Mouse (Mus musculus): ENCODE results near the gene Tmem144. TPM values are rescaled to one million over a fixed set of nuclear protein-coding genes. Genes with fewer than 3 reads are reported as not detected.
A peak's percentile ranks its signal among the peaks of the same experiment; 100 is the strongest.

Gene Tmem144
- polyA plus RNA-seq, 1 experiment: not detected

DNA sequence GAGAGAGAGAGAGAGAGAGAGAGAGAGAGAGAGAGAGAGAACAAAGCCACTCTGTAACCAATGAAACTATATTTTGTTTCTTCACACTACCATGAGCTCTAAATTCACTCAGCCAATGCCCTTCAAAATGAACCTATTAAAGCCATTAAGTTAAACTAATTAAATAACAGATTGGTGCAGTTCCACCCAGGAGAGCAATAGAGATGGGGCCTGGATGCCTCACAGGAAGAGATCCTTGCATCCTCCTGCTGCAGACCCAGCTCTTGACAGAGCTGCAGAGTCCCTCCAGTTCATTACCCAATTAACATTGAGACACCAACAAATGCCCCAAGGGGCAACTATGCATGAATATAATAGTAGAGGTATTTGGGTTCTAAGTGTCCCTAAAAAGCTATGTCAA lies 23.3 kb downstream of the Tmem144 start:
- no peaks in the 10 kb centered on the region for H3K4me1 ChIP-seq (ENCODE audit: control insufficient read depth, insufficient read depth, low read length)
- H3K4me3 ChIP-seq (replicated peaks; ENCODE audit: control insufficient read depth, low read depth, low read length): no peak overlapping the region
- TF ChIP-seq POLR2A (IDR thresholded peaks at IDR 0.05; ENCODE audit: borderline replicate concordance, control insufficient read depth, low read depth, low read length): no peak
- no peak for TF ChIP-seq CTCF (IDR thresholded peaks at IDR 0.05; ENCODE audit: control insufficient read depth, insufficient read depth, low read length)
- H3K27ac ChIP-seq (ENCODE audit: control insufficient read depth, insufficient read depth, low read depth, low read length, poor library complexity): no peak overlapping the region

DNA sequence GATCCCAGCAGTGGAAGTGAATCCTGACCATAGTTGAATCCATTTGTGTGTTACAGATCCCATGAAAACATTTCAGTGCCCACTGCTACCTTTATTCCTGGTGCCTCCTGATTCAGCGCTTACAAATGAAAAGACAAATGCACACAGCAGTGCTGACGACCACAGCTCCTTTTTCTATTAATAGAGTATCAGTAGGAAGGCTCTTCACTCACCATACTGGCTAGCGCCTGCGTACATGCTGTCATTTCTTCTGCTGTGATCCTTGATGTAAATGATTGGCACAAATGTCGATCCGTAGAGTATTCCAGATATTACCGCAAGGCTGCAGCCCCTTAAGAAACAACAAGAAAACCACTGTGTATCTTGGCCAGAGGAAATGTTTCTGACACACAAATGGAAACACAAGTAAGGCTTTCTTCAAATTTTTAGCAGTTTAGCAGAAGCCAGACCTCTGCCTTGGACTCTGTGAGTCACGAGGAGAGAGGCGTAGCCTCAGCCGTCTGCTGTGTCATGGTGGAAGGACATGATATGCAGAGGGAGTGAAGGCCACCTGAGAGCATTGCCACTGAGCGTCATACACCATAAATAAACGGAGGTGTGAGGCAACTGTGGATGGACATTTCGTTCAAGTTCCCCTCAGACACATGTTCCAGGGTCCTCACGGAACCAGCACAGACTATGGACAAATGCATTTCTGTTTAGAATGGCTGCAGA lies 27.3 kb downstream of the Tmem144 start:
- 83% methylated on average over 14 of the region's 14 CpGs for WGBS
- no peak for TF ChIP-seq POLR2A (IDR thresholded peaks at IDR 0.05; ENCODE audit: borderline replicate concordance, control insufficient read depth, low read depth, low read length)
- no peak for TF ChIP-seq CTCF (IDR thresholded peaks at IDR 0.05; ENCODE audit: control insufficient read depth, insufficient read depth, low read length)
- Histone ChIP-seq H3K4me3 (replicated peaks; ENCODE audit: control insufficient read depth, low read depth, low read length) (no peak overlapping the region), H3K27ac (ENCODE audit: control insufficient read depth, insufficient read depth, low read depth, low read length, poor library complexity) (no peak overlapping the region), H3K4me1 (ENCODE audit: control insufficient read depth, insufficient read depth, low read length) (no peaks in the 10 kb centered on the region)

GRCm38 (mm10) chr3:79823176-79823575 lies 29.4 kb downstream of the Tmem144 start:
- Histone ChIP-seq H3K4me1 (ENCODE audit: control insufficient read depth, insufficient read depth, low read length) (no peaks in the 10 kb centered on the region), H3K27ac (ENCODE audit: control insufficient read depth, insufficient read depth, low read depth, low read length, poor library complexity) (no peak overlapping the region), H3K4me3 (replicated peaks; ENCODE audit: control insufficient read depth, low read depth, low read length) (no peak overlapping the region)
- WGBS: 82% methylated on average over 7 of the region's 7 CpGs
- TF ChIP-seq CTCF (IDR thresholded peaks at IDR 0.05; ENCODE audit: control insufficient read depth, insufficient read depth, low read length) (no peak), POLR2A (IDR thresholded peaks at IDR 0.05; ENCODE audit: borderline replicate concordance, control insufficient read depth, low read depth, low read length) (no peak)

- WGBS: 79% methylated on average over 16 of the region's 16 CpGs
- no peak for TF ChIP-seq POLR2A (IDR thresholded peaks at IDR 0.05; ENCODE audit: borderline replicate concordance, control insufficient read depth, low read depth, low read length)
- no peak for TF ChIP-seq CTCF (IDR thresholded peaks at IDR 0.05; ENCODE audit: control insufficient read depth, insufficient read depth, low read length)
Measured at GRCm38 (mm10) chr3:79821131-79821530, 31.4 kb downstream of the Tmem144 start.

DNA sequence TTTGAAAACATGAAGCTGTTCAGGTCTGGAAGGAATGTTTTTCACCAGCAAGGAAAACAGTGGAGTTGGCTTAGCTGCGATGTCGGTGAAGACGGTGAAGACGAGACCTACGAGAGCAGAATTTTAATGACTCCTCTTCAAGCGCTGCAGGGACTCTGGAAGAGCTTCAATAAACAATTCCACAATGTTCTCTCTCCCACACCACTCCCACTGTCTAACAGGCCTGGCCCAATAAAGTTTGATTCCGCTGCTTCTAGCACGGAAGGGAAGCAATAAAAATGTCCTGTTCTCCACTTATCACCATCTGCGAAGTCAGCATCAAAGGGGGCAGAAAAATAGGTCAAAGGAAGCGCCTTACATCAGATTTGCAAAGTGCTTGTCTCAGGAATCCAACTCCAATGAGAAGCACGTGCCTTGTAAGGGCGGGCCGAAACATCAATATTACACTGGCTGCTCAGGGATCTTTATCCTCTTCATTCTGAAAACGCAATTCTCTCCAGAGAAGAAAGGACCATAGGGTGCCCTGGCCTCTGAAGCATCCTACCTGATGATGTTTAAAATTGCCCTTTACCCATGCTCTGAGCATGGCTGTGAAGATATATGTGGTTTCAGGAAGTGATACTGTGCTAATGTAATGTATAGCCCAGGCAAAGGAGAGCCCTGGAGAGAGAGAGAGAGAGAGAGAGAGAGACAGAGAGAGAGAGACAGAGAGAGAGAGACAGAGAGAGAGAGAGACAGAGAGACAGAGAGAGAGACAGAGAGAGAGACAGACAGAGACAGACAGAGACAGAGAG lies 34.2 kb downstream of the Tmem144 start:
- Histone ChIP-seq H3K27ac (ENCODE audit: control insufficient read depth, insufficient read depth, low read depth, low read length, poor library complexity) (no peak overlapping the region), H3K4me3 (replicated peaks; ENCODE audit: control insufficient read depth, low read depth, low read length) (no peak overlapping the region), H3K4me1 (ENCODE audit: control insufficient read depth, insufficient read depth, low read length) (no peaks in the 10 kb centered on the region)
- WGBS: 80% methylated on average over 14 of the region's 14 CpGs
- TF ChIP-seq POLR2A (IDR thresholded peaks at IDR 0.05; ENCODE audit: borderline replicate concordance, control insufficient read depth, low read depth, low read length): no peak
- no peak for TF ChIP-seq CTCF (IDR thresholded peaks at IDR 0.05; ENCODE audit: control insufficient read depth, insufficient read depth, low read length)

More at GRCm38 (mm10) chr3:79821131-79821530, 31.4 kb downstream of the Tmem144 start:
- Histone ChIP-seq H3K27ac (ENCODE audit: control insufficient read depth, insufficient read depth, low read depth, low read length, poor library complexity) (no peak overlapping the region), H3K4me1 (ENCODE audit: control insufficient read depth, insufficient read depth, low read length) (no peaks in the 10 kb centered on the region), H3K4me3 (replicated peaks; ENCODE audit: control insufficient read depth, low read depth, low read length) (no peak overlapping the region)

GRCm38 (mm10) chr3:79816229-79816628 lies 36.3 kb downstream of the Tmem144 start:
- Histone ChIP-seq H3K27ac (ENCODE audit: control insufficient read depth, insufficient read depth, low read depth, low read length, poor library complexity) (no peak overlapping the region), H3K4me1 (ENCODE audit: control insufficient read depth, insufficient read depth, low read length) (no peaks in the 10 kb centered on the region), H3K4me3 (replicated peaks; ENCODE audit: control insufficient read depth, low read depth, low read length) (no peak overlapping the region)
- TF ChIP-seq POLR2A (IDR thresholded peaks at IDR 0.05; ENCODE audit: borderline replicate concordance, control insufficient read depth, low read depth, low read length): no peak
- no peak for TF ChIP-seq CTCF (IDR thresholded peaks at IDR 0.05; ENCODE audit: control insufficient read depth, insufficient read depth, low read length)
- WGBS: 78% methylated on average over 4 of the region's 4 CpGs

DNA sequence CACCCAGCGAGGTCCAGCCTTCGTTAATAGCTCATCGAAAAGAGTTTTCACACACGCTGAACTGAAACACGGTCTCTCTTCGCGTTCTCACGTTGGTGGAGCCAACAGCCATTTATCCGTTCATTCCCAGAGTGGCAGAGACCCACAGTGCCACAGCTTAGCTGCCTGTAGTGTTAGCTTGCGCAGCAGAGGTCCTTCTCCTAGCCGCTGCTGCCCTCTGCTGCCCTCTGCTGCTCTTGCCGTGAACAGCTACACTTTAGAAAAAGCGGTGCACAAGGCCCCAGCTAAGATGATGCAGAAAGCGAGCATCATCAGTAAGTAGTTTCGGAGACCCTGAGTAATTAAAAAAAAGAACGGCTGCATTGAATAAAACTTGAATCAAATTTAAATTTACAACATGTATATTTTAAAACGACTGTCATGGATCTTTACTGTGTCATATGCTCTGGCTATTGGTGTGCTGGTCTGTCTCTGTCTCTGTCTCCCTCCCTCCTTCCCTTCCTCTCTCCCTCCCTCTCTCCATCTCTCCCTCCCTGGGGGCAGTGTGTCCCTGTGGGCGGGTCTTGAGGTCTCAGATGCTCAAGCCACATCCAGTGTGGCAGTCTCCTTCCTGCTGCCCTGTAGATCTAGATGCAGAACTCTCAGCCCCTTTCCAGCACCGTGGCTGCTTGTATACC lies 38.6 kb downstream of the Tmem144 start:
- 30% methylated on average over 19 of the region's 19 CpGs for WGBS
- peak; percentile 86 for TF ChIP-seq CTCF (IDR thresholded peaks at IDR 0.05; ENCODE audit: control insufficient read depth, insufficient read depth, low read length)
- no peak for TF ChIP-seq POLR2A (IDR thresholded peaks at IDR 0.05; ENCODE audit: borderline replicate concordance, control insufficient read depth, low read depth, low read length)
- Histone ChIP-seq H3K27ac (ENCODE audit: control insufficient read depth, insufficient read depth, low read depth, low read length, poor library complexity) (no peak overlapping the region), H3K4me3 (replicated peaks; ENCODE audit: control insufficient read depth, low read depth, low read length) (no peak overlapping the region), H3K4me1 (ENCODE audit: control insufficient read depth, insufficient read depth, low read length) (no peaks in the 10 kb centered on the region)

DNA sequence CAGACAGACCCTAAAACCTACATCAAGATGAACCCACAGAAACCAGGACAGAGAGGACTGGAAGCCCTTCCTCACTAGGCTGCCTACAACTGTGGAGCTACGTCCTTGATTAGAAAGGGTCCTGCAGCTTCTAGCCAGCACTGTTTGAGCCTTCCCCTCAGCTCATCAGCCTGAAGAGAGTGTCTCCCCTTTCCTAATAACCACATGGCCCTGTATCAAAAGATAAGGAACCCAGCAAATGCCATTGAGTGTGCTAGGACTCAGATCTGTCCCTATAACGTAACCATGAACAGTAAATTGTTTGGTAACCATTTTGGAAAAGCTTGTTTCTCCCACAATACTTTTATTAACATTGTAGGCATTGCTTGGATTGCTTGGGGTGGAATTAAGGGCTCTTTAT lies 40.5 kb downstream of the Tmem144 start:
- no peak overlapping the region for H3K27ac ChIP-seq (ENCODE audit: control insufficient read depth, insufficient read depth, low read depth, low read length, poor library complexity)
- no peak overlapping the region for H3K4me3 ChIP-seq (replicated peaks; ENCODE audit: control insufficient read depth, low read depth, low read length)
- TF ChIP-seq CTCF (IDR thresholded peaks at IDR 0.05; ENCODE audit: control insufficient read depth, insufficient read depth, low read length) (no peak), POLR2A (IDR thresholded peaks at IDR 0.05; ENCODE audit: borderline replicate concordance, control insufficient read depth, low read depth, low read length) (no peak)
- H3K4me1 ChIP-seq (ENCODE audit: control insufficient read depth, insufficient read depth, low read length): no peaks in the 10 kb centered on the region
- 51% methylated on average over 2 of the region's 2 CpGs for WGBS
